Mouse (Mus musculus): ENCODE data around the gene Nme2. TPM values are rescaled to one million over a fixed set of nuclear protein-coding genes. Genes with fewer than 3 reads are reported as not detected.
A peak's percentile ranks its signal among the peaks of the same experiment; 100 is the strongest.

Gene Nme2
- 100 to 1,000 TPM; 104 to 381 (median 133) TPM for polyA plus RNA-seq (2017; shearing (Covaris generic))

DNA sequence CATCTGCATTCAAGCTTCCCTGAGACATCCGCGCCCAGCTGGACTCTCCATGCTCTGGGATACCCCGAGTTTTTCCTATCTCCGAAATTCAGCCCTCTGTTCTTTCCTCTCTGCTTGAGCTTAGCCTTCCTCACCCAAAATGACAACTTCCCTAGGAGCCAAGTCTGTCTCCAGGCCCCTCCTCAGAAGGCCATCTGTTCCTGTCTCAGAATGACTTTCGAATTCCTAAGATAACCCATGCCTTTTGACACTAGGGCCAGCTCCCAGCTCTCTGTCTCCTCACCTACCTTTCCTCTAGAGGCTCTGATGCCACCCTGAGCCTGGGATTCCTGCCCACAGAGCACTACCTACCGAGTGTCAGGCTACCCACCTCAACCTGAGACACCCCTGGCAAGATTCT is at the start of gene Nme2:
TSS of gene Nme2 (minus strand) at position 101 of the 400 bp plus-strand sequence.
- ATAC-seq: peak; percentile 5

GRCm38 (mm10) chr11:94003346-94003745 is 47.3 kb upstream of the Nme2 start:
- ATAC-seq: no peak

DNA sequence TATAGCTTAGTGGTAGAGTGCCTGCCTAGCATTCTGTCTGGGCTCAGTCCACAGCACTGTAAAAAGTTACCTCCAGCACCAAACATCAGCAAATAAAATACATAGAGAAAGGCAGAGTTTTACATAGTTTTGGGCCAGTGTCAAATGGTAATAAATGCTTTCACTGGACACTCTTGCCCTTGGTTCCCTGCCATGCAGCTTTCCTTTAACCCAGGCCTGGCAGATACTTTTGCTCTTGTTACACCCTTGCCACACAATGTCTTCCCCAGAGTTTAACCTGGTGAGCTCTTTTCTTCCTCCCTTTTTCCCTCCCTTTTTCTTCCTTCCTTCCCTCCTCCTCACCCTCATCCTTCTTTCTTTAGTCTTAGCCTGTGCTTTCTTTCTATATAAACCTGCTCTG is 43.2 kb upstream of the Nme2 start:
- ATAC-seq: no peak

- ATAC-seq: peak; percentile 12
Observed at GRCm38 (mm10) chr11:93997141-93997775, 41.2 kb upstream of the Nme2 start.

GRCm38 (mm10) chr11:93996306-93997140 is 40.5 kb upstream of the Nme2 start:
- peak; percentile 26 for ATAC-seq

DNA sequence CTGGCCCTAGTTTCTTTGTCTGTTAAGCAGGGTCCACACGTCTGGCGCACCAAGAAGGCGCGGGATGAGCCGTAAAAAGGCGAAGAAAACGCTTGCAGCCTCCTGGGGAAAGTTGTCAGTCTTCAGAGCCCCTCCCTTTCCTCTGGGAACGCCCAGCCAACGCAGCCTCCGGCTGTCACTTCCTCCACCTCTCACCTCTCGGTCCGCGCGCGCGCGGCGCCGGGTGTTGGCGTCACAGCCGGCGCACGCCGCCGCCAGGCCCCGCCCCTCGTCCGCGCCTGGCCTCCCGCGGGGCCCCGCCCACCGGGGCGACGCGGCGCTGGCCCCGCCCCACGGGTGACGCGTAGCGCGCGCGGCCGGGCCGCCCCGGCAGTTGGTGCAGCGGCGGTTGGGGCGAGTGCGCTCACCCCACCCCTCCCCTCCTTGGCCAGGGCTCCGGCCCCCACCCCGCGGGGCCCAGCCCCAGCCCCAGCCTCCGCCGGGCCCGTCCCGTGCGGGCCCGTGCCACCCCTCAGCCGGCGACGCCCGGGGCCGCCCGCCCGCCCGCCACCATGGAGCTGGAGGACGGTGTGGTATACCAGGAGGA is 39.8 kb upstream of the Nme2 start, which contains the start of gene Spag9:
TSS of gene Spag9 (plus strand) at position 372 of the 586 bp plus-strand sequence.
- ATAC-seq: peak; percentile 76

DNA sequence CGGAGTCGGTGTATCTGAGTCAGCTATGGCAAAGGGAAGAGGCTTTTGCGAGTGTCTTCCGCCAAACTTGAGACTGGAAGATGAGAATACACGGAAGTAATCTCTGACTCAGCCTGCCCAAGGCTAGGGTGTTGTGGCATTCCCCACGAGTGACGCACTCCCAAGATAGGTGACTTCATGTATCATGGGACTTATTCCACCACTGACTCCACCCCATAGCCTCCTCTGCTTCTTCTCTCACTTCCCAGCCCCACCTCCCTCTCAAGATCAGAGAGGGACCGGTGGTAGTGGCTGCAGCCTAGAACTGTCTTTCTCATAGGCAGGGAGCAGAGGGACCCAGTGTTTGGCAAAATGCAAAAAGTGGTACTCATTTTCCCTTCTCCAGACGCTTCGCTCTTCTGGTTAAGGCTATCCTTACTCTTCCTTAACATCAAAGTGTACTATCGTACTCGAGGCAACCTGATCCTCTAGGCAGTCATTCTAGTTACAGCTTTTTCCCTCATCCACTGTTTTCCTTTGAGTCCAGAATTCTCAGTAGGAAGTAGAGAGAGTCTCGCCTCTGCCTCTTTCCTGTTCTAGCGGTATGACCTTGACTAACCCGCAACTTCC is 39.2 kb upstream of the Nme2 start:
- ATAC-seq: peak; percentile 75

DNA sequence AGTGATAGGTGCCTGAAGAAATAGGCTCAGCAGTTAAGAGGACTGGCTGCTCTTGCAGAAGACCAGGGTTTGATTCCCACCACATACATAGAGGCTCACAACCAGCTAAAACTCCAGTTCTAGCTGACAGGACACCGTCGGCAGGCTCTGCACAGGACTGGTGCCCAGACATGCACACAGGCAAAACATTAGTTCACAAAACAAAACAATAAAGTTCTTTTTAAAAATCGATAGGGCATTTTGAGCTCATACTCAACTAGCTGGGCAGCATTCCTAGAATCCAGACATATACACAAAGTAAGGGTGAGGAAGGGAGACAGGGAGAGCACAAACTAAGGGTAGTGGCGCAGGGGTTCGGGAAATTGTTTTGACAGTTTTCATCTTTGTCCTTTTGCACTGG is 38.5 kb upstream of the Nme2 start:
- ATAC-seq: no peak

- ATAC-seq: no peak
Observed at GRCm38 (mm10) chr11:93988328-93989062, 32.4 kb upstream of the Nme2 start.

DNA sequence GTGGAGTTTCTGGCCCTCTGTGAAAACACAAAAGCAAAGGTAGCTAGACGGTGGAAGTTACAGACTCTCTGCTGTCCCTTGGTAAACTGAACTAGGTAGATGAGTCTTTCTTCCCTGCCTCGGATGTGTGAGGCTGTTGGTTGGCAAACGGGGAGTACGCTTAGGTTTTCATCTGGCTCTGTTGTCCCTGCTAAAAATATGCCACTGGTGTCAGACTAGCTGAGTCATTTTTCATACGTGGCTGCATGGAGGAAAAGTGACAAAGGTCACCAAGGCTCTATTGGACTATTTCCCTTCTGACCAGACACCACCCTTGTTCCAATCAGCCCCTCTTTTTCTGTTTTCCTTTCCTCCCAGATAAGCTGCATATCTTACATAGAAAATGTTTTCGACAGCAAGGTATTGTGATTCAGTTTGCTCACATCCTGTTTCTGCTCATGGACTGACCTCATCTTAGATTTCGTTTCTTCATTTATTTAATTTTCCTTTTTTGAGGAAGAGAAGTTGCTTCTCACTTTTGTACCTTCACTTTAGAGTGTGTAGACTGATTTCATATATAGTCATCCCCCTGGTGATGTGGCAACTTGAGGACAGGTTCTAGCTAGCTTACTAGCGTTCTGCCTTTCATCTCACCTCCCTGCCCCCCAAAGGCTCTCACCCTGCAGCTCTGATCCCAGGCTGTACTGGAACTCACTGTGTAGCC is 31.7 kb upstream of the Nme2 start:
- ATAC-seq: no peak

DNA sequence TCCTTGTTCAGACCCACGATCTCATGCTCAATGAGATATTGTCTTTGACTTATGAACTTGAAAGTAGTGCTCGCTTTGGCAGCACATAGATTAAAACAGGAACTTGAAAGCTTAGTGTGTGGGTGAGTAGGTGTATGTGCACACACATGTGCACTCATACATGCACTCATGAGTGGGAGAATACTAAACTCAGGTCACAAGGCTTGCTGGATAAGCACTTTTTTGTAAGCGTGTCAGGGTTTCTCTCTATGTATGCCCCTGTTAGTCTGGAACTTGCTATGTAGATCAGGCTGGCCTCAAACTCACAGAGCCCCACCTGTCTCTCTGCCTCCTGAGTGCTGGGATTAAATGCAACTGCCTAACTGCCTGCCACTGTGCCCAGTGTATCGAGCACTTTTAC is 31.0 kb upstream of the Nme2 start:
- no peak for ATAC-seq

DNA sequence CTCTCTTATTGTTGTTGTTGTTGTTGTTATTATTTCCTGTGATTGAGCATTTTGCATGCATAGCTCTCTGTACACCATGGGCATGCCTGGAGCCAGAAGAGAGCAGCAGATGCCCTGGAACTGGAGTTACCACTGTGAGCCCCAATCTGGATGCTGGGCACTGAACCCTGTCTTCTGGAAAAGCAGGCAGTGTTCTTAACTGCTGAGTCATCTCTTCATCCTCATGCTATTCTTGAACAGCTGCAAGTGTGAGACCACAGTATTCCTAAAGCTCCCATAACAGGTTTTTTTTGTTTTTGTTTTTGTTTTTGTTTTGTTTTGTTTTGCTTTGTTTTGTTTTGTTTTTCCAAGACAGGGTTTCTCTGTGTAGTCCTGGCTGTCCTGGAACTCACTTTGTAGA is 30.2 kb upstream of the Nme2 start:
- no peak for ATAC-seq

GRCm38 (mm10) chr11:93985265-93985664 is 29.2 kb upstream of the Nme2 start:
- no peak for ATAC-seq

DNA sequence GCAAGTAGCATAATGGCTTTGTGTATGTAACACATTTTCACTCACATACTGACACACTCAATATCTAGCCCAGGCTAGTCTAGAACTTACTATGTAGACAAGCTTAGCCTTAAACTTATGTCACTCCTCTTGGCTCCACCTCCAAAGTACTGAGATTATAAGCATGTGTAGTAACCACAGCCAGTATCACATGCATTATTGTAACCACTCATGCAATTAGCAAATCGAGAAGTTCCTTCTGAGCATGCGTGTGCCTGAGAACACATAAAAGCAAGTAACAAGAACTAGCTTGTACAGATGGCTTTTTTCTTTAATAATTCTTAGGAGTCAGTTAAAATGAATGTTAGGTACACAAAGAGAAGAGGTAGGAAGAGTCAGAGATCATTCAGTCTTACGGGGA is 28.6 kb upstream of the Nme2 start:
- no peak for ATAC-seq

DNA sequence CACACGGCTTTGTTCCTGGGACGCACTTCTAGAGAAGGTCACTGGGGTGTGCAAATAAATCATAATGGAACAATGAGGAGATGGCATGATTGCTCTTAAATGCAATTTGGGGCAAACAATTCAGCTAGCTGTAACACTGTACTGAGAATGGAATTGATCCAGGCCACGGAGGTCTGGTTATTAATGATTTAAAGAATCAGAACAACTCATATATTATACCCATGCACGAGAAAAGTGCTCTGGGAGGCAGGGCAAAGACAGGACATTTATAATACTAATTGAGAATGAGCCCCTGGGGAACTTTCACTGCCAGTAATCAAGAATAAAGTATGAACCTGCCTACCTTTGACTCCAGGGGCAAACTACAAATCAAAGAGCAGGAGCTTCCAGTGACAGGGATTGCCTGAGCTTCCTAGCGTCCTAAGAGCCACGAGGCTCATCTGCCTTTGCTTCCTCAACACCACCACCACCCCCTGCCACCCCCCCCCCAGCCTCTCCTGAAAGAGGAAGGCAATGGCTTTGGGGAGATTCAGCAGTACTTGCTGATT is 23.5 kb upstream of the Nme2 start:
- no peak for ATAC-seq

DNA sequence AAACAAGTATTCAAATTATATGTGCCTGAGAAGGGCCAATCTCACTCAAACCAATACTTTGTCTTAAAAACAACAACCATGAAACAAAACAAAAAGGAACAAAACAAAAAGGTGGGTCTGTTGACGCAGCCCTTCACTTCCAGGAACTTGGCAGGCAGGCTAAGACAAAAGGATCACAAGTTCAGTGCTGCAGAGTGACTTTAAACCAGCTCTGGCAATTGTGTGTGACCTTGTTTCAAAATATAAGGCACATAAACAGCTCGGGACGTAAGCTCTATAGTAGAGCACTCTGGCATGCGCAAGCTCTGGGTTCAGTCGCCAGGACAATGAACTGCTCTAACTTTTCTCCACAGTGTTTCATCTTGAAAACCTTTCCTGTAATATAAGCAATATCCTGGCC is 16.9 kb upstream of the Nme2 start:
- ATAC-seq: no peak

DNA sequence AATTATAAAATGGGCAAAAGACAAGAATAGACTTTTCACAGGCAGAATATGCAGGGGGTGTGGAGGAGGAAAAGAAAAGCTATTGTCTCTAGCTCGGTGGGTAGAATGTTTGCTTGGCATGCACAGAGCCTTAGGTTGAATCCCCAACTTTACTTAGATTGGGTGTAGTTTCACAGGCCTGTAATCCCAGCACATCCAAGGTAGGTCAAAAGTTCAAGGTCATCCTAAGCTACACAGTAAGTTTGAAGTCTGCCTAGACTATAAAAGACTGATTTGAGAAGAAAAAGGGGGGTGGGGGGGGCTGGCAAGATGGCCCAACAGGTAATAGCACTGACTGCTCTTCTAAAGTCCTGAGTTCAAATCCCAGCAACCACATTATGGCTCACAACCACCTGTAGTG is 13.7 kb upstream of the Nme2 start:
- ATAC-seq: no peak

DNA sequence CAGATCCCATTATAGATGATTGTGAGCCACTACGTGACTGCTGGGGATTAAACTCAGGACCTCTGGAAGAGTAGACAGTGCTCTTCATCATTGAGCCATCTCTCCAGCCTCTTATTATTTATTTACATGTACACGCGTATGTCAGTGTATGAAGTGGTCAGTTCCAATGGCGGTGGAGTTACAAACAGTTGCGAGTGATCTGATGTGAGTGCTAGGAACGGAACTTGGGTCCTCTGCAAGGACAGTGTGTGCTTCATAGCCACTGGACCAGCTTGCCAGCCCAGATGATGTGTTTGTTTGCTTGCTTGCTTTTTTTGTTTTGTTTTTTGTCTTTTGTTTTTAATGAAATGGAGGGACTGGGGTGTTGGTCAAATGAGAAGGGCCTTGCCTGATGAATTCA is 13.1 kb upstream of the Nme2 start:
- no peak for ATAC-seq

DNA sequence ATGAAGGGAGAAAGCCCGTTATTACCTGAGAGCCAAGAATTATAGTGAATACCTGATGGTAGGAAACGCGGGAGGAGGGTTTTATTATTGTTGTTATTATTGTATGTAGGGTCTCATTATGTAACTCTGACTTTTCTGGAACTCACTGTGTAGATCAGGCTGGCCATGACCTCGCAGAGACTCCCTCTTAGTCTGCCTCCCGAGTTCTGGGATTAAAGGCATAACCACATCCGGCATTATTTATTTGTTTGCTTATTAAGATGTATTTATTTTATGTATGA is 12.7 kb upstream of the Nme2 start:
- no peak for ATAC-seq

- peak; percentile 91 for ATAC-seq
Observed at GRCm38 (mm10) chr11:93968005-93968847, 12.2 kb upstream of the Nme2 start, which contains the start of the genes Gm20390 and Nme1. Gene Gm20390, minus strand, starts transcription at chr11:93968293. Gene Nme1, minus strand, starts transcription at chr11:93968521.

DNA sequence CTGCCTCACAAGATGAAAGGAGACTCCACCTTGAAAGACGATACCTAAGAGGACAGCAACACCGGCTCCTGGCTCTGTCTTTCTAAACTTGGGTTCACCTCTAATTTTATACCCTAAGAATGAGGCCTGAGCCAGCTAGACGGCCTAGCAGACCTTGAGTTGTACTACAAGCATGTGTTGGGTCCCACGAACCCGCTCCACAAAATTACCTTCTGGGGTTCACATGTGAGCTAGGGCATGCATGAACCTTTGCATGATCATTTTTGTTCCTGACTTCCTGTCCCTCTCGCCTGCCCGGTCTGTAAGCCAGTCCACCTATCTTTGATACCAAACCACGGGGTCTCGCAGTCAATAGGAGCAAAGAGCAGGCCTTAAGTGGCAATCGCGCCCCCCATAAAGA is 11.3 kb upstream of the Nme2 start:
- ATAC-seq: no peak
